Mouse (Mus musculus) v-Abl transformed pro-B cells (cell line): ENCODE data around the gene Mfrp.

Experiments used
- in situ Hi-C, 2 experiments: fragments of 400-800 bp; cut with MboI; formaldehyde crosslinking; loops; one replicate each; pipeline ENCODE4 v1.15.1; 2025; ENCODE audit not compliant: unreplicated experiment in 2 of 2

The Mfrp gene

DNA sequence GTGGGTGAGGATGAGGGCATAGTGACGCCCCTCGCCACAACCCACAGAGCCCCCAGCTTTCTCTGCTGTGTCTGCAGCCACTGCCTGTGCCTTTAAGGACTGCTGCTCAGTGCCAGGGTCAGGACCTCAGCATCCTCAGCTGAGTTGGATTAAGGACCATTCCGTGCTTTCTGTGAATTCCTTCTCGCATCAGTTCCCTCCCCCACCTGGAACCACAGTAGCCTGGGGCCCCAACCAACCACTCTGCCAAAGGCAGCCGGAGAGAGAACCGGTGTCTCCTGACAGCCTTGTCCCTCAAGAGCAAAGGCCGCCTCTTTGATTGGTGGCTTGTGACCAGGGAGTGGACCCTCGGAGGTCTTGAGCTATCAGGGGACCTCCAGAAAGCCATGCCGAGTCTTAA is at the start of gene Mfrp:
Gene Mfrp, plus strand, starts transcription at position 240 of the 400 bp plus-strand sequence.
- in situ Hi-C loops: no loop called here

DNA sequence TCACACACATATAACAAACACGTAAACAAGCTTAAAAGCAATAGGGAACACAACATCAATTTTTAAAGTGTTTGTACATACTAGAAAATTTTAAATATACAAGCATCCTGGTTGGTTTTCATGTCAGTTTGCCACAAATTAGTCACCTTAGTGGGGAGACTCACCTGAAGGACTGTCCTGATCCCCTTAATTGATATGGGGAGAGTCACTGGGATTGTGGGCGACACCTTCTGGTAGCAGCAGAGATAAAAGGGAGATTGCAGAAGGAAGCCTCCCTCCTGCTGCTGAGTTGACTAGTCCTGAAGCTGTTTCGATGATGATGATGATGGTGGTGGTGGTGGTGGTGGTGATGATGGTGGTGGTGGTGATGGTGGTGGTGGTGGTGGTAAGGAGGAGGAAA is 48.7 kb upstream of the Mfrp start:
- in situ Hi-C loops: no loop called here

DNA sequence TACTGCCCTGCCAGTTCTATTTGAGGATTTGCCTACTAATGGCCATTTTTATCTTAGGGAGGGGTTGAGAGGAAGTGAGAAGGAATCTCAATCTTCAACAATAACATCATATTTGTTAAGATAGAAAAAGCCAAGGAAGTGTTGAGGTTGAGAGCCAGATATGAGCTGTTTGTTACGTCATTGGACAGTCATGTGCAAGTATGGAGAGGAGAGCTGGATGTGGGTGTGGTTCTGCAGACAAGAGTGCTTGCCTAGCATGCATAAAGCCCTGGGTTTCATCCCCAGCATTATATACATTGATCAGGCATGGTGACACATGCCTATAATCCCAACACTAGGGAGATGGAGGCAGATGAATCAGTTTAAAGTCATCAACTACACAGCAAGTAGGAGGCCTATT is 47.6 kb upstream of the Mfrp start:
- in situ Hi-C loops: no loop called here

DNA sequence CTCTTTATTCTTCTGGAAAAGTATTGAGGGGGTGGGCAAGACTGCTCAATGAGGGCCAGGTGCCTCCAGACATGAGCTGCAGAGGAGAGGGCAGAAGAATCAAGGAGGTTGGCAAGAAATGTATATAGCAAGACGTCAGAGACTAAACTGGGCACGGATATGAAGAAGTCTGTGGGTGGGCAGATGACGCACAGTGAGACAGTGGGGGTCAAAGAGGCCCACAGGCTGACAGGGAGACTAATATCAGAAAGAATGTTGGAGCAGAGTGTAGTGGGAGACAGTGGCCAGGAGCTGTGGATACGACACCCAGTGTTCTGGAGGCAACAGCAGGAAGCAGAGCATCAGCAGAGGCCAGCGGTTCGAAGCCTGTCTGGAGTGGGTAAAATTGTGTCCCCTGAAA is 42.9 kb upstream of the Mfrp start:
- in situ Hi-C loops: no loop called here

DNA sequence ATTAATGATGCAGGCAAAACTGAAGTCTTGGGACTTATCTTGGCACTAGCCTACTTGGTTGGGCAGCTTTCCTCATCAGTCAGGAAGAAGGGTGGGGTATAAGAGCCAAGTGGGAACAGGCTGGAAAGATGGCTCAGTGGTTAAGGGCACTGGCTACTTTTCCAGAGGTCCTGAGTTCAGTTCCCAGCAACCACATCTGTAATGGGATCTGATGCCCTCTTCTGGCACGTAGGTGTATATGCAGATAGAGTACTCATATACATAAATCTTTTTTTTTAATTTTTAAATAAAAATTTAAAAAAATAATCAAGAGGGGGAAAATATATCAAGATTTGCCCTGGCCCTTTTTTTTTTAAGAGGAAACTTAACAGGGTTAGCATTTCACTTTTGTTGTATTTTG is 36.4 kb upstream of the Mfrp start:
- in situ Hi-C loops: no loop called here

DNA sequence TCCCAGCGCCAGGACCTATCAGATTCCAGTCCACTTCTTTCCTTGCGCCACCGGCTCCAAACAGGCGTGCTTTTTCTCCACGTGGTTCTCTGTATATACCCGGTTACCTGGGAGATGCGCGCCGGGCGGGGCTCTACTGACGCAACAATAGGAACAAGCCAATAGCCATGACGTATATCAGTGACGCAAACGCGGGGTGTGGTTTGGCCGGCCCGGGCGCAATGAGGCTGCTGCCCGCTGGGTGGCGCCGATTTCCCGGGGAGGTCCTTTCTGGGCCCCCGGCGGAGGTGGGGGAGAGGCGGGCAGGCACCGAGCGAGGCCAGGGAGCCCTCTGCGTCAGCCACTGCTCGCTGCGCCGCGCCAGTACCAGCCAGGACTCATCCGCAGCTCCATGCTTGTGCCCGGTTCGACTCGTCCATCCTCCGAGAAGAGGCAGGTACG is 34.7 kb upstream of the Mfrp start, which contains the start of gene Usp2:
Gene Usp2, plus strand, starts transcription at position 237 of the 441 bp plus-strand sequence.
- in situ Hi-C loops: no loop called here

DNA sequence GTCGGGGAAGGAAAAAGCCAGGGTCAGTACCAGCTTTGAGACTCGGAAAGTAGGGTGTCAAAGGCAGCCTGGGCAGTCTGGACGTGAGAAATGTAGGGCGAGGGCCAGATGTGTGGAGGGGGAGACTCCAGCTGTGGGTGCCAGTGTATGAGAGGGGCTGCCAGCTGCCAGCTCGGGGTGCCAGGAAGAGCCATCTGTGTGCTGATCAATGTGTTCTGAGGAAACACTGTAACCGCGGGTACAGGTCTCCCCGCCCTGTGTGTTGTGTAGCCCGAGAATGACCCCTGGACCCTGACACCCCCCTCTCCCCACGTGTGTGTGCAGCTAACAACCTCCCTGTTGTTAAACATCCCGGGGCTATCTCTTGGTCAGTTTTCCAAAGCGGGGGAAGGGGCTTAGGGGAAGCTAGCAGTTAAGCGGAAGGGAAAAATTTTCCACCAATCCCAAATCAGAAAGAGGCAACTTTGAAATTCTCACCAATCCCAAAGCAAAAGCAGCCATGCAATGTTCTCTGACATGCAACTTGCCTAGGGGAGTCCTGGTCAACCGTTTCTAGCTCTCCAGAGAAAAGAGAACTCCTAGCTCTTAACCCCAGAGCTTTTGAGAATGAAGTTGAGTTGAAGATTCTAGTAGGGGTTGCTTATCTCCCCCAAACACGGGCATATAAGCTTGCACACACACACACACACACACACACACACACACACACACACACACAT is 34.1 kb upstream of the Mfrp start:
- in situ Hi-C loops: no loop called here

DNA sequence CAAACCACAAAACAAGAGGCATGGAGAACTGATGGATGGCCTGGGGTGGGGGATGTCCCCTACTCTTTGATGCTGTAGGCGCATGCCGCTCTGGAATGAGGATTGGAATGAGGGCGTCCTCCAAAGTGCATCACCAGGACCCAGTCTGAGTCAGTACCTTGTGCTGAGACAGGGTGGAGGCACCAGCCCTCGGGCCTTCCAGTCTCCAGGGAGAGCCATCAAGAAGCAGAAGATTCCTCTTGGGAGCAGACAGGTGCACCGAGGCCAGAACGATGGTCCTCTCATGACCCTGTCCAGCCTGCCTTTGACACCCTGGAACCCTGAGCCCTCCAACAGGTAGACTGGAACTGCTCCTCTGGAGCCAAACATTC is 33.6 kb upstream of the Mfrp start:
- in situ Hi-C loops: no loop called here

DNA sequence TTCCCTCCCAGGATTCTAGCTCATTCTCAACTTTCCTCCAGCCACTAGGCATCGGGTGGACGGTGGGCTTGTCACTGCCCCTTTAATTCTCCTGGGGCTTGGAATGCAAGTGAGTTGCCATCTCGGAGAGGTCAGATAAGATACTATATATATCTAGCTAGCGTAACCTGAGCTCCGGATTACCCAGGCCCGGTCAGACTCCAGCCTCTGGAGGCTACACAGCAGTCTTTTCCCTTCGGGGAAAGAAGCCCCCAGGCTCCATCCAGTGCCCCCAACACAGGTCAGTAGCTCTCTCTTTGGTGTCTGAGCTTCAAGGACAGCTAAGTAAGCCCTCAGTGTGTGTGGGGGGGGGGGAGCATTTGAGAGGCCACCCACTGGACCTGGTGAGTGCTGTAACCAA is 32.3 kb upstream of the Mfrp start:
- in situ Hi-C loops: no loop called here

DNA sequence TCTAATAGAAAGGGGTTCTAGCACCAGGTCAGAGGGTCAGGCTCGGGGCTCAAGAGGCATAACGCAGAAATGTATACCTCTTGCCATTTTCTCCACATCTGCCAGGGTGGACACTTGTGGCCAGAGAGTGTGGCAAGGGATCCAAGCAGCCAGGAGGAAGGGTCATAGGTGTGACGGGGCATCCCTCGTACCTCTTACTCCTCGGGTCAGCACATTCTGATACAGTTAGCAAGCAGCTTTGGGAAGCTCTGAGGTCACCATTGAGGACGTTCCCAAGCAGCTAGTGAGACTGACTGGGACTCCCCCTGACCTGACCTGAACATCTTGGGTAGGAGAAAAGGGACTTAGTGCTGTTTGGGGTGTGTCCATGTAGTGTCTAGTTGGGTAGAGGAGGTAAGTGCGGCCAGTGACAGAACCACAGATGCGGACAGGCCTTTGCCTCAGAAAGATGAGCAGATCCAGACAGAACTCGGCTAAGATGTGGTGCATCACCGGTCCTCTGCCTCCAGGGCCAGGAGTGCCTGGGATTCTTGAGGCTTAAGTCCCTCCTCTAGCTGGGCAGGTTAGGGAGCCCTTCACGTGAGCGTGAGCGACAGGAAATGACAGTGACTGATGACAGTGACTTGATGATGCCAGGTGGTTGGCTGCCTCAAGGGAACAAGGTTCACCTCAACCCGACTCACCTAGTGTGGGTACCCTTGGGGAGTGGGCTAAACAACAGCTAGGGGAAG is 31.3 kb upstream of the Mfrp start:
- in situ Hi-C loops: no loop called here

DNA sequence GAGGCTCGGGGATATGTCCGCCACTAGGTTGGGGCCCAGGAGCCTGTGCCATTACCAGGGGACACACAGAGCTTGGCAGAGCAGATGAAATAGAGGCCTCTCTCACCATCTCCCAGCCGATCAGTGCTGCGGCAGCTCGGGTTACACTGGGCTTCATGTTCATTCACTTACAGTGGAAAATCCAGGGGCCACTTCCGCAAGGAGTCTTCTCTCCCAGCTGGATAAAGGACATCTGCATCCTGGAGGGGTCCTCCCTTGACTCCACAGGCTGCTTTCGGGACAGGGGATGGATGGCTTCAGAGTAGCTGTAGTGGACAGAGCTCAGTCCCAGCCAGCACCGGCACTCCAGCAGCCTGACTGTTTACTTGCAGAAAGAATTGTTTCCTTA is 30.7 kb upstream of the Mfrp start:
- in situ Hi-C loops: no loop called here

DNA sequence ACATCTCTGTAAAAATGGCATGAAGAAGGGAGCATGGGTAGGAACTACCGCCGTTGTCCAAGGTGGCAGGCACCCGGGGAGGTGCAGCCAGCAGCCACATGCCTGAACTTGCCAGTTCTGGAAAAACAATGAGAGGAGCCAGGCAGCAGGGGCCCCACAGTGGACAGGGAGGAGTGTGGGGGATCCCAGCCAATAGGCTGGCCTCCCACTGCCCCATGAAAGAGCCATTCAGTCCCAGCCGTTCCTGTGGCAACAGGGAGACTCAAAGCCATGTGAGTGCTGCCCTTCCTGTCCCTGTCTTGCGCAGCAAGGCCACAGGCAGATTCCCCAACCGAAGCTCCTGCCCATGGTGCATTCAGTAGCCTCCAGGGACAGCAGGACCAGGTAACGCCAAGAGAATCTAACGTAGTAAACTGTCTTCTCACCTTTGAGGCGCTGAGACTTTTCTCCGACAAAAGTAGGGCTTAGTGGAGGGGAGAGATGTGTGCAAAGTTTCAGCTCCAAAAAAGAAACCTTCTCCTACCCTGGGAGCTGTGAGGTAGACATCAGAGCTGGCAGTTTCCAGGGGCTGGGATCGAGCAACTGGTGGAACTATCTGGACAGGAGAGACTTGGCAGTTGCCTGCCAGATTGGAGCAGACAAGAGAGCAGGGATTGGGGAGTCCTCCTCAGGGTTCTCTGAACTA is 29.5 kb upstream of the Mfrp start:
- in situ Hi-C loops: no loop called here

DNA sequence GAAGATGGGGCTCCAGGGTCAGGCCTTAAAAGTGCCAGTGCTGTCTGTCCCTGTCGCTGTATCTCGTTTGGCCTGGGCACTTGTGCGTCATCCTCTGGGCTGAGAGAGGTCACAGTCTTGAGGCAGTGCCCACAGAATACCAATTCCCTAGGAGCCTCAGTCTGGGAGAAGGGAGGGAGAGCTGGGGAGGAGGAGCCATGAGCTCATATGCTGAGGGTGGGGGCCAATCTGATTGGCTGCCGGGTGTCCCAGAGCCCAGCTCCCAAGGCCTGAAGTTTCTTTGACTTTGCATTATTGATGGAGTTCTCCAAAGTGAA is 29.0 kb upstream of the Mfrp start:
- in situ Hi-C loops: no loop called here

DNA sequence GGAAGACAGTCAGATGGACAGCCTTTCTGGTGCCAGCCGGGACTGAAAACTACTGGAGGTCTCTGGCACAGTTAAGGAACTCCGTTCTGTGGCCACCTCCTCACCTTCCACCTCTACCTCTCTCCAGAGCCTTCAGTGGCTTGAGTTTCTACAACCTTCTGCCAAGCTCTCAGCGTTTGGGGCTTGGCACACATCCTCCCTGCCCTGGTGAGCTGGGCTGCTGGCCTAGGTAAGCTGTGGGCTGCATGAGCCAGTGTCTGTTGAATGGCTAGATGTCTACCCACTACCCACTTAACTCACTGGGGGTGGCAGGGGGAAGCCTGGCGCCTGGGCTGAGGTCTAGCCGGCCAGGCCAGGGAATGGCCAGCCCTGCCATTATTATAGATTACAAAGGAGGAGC is 28.4 kb upstream of the Mfrp start:
- in situ Hi-C loops: no loop called here

DNA sequence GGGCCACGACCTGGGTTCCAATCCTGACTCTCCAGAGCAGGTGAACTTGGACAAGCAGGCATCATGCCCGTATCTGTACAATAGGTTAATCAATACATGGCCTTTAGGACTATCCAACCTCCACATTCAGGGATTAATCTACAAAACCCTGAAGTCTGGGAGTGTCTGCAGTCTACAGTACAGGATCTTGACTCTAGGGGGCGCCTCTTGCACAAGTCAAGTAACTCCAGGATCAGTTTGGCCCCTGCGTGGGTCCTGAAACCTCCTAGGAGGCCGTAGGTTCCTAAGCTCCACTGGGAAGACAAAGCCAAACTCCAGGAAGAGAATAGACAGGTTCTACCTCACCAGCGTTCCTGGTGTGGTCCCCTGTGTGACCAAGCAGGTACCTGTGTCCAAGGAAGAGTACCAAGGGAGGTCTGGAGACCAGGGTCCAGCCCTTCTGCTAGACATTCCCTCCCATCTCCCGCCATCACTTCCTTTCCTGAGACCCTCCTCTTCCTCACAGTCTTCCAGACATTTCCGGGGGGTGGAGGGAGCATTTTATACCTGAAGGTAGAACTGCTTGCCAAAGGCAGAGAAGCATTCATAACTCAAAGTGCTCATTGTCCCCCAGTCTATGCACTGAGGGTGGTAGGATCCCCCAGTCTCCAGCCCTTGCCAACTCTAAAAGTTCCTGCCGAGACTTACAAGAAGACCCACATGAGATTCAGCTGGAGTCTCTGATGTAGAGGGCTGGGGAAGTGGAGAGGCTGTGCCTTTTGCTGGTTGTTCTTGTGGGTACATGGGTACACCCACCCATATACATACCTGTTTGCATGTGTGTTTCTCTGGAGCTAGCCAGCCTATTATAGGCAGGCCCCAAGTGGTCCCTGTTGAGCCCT is 26.9 kb upstream of the Mfrp start:
- in situ Hi-C loops: loop anchor here (25.0 kb wide), 1 partner anchor 737 kb away; no protein-coding TSS in a partner anchor

DNA sequence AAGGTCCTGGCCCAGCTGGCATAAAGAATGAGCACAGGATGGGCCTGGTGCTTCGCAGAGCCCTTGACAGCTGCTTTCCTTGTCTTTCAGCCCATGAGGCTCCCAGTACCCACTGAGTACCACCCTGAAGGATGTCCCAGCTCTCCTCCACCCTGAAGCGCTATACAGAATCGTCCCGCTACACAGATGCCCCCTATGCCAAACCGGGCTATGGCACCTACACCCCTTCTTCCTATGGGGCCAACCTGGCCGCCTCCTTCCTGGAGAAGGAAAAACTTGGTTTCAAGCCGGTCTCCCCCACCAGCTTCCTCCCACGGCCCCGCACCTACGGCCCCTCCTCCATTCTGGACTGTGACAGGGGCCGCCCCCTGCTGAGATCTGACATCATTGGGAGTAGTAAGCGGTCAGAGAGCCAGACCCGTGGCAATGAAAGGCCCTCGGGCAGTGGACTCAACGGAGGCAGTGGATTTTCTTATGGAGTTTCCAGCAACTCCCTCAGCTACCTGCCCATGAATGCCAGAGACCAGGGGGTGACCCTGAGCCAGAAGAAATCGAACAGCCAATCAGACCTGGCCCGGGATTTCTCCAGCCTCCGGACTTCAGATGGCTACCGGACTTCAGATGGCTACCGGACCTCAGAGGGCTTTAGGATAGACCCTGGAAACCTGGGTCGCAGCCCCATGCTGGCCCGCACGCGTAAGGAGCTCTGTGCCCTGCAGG is 26.1 kb upstream of the Mfrp start:
- in situ Hi-C loops: loop anchor here (25.0 kb wide), 1 partner anchor 738 kb away; no protein-coding TSS in a partner anchor

DNA sequence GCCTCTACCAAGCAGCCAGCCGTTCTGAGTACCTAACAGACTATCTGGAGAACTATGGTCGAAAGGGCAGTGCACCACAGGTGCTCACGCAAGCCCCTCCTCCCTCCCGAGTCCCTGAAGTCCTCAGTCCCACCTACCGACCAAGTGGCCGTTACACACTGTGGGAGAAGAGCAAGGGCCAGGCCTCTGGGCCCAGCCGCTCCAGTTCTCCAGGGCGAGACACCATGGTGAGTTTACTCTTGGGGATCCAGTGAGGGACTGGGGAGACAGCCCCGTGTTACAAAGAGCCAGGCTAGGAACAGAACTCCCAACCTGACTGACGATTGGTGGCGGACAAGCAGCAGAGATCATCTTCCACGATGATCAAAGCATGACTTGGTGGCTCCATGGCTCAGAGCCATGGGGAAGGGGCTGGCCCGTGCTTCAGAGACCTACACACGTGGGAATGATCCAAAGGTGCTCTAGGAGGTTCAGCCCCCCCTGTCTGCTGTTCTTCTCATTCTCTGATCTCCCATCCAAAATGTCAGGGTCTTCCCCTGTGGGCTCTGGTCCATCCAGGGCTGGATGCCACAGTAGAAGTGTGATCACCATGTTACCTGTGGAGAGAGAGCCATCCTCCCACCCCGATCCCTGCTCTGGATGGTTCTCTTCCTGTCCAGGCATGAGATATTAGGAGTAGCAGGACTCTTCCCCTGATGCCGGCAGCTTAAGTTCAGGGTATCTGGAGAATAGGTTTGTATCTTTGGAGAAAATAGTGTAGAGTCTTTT is 25.3 kb upstream of the Mfrp start:
- in situ Hi-C loops: loop anchor here (25.0 kb wide), 1 partner anchor 739 kb away; no protein-coding TSS in a partner anchor

DNA sequence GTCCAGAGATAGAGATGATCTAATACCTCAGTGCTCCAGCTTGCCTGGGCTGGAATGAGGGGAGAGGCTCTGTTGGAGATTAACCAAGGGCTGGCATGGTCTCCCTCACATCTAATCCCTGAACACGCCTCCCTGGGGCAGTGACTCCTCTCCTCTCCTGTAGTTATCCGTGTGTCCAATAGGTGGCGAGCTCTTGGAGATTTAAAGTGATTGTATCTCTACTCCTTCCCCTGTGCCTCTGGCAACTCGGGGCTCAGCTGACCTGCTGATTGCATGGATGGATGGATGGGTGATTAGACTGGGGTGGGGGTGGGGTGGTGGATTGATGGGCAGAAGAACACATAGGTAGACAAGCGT is 24.8 kb upstream of the Mfrp start:
- in situ Hi-C loops: loop anchor here (25.0 kb wide), 1 partner anchor 739 kb away; no protein-coding TSS in a partner anchor

DNA sequence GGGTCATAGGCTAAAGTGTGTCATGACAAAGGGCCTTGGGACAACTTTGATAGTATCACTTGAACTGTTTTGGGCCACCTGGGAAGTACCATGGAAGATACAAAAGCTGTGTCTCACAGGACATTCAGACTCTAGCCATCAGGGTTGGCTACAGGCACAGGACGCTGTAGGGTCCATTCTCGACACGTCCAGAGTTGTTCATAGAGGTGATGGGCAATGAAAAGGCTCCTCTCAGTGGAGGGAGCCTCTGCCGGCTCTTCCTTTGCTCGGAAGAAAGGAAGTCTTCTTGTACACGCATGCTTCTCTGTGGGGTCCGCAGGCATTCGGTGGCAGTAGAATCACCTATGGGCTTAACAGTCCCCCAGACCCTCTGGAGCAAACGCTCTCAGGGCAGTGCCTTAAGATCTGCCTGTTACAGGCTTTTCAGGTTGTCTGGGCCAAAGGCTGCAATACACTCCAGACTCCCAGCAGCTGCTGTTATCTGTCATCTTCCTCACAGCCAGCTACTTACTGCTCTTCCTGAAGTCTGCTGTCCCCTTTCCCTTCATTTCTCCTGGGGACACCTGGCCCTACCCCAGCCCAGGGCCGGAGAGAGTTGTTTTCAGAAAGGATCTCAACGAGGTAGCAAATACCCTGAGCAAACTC is 24.1 kb upstream of the Mfrp start:
- in situ Hi-C loops: loop anchor here (25.0 kb wide), 1 partner anchor 740 kb away; no protein-coding TSS in a partner anchor
